Comparison of ENCODE assay signal across 12 mouse cellular contexts in genomic region chr4:132809621-132810020, GRCm38 (mm10). TPM values are rescaled to one million over a fixed set of nuclear protein-coding genes. Genes with fewer than 3 reads are reported as not detected.
DNase-seq lines count a peak whose midpoint lies in the region; ATAC-seq and TF ChIP-seq lines count a peak whose summit lies in the region.
"Had no signal": no experiment of that assay in that cellular context is flagged by ENCODE, and none has a peak within 500 bp of the region (broad histone marks: within the 10 kb centered on the region; RNA-seq: fewer than 3 reads in every experiment).

No protein-coding gene starts in this region.

- no peaks in the 10 kb centered on the region for H3K27me3 ChIP-seq in spleen, adult 2 months (ENCODE audit: control insufficient read depth, insufficient read depth, low read length)
- no peaks in the 10 kb centered on the region for H3K27me3 ChIP-seq in liver, embryonic 11.5 days (replicated peaks; ENCODE audit: control insufficient read depth, insufficient read depth, low read length)
- H3K27me3 ChIP-seq in thymus, adult 2 months (ENCODE audit: control insufficient read depth, insufficient read depth, low read length) = no peaks in the 10 kb centered on the region
- H3K27me3 ChIP-seq: limb, embryonic 13.5 days had no signal

- no peak for ATAC-seq in liver, embryonic 11.5 days (replicated peaks; ENCODE audit: low FRiP score)

- TF ChIP-seq CTCF in spleen, adult 2 months (IDR thresholded peaks at IDR 0.05; ENCODE audit: extremely low read depth, insufficient read depth, insufficient read length, insufficient replicate concordance) = no peak
- TF ChIP-seq CTCF in thymus, adult 2 months (IDR thresholded peaks at IDR 0.05; ENCODE audit: borderline replicate concordance, control insufficient read depth, extremely low read depth, insufficient read depth, low read length, poor library complexity) = no peak

- peak; percentile 28 for DNase-seq in heart, adult 8-10 months (ENCODE audit: low spot score)
- DNase-seq in heart, postnatal 25 days (ENCODE audit: low spot score) = no peak
- DNase-seq in spleen, adult 2 months (ENCODE audit: low read depth in 1 of 2, low spot score in 2 of 2) = no peak
- no peak for DNase-seq in spleen, postnatal 4 days (ENCODE audit: low spot score in 2 of 2)
- DNase-seq in liver, embryonic 11.5 days (ENCODE audit: low spot score) = no peak
- no peak for DNase-seq in thymus, adult 2 months
- DNase-seq in ovary, adult 18-20 months (ENCODE audit: low spot score) = no peak
- DNase-seq in thymus, postnatal 25 days = no peak
- DNase-seq: cerebellum, postnatal 10 days; kidney, adult 8-10 months had no signal

- peaks cover 24% of the 10 kb centered on the region for H3K4me1 ChIP-seq in spleen, adult 2 months (ENCODE audit: control insufficient read depth, insufficient read depth, insufficient read length)
- peaks cover 3% of the 10 kb centered on the region; the same call in 1 of the 2 replicates for H3K4me1 ChIP-seq in liver, embryonic 11.5 days (replicated peaks; ENCODE audit: control insufficient read depth, insufficient read depth, low read length)
- peaks cover 11% of the 10 kb centered on the region for H3K4me1 ChIP-seq in thymus, adult 2 months (replicated peaks; ENCODE audit: control insufficient read depth, insufficient read depth, low read length)
- H3K4me1 ChIP-seq: limb, embryonic 13.5 days; midbrain, embryonic 10.5 days had no signal

- H3K4me2 ChIP-seq in liver, embryonic 11.5 days = no peak overlapping the region
- H3K4me2 ChIP-seq: limb, embryonic 13.5 days had no signal

- 65% methylated on average over 5 of the region's 5 CpGs for WGBS in spleen, adult 2 months
- WGBS in liver, embryonic 11.5 days = 72% methylated on average over 5 of the region's 5 CpGs
- 74% methylated on average over 5 of the region's 5 CpGs for WGBS in thymus, adult 2 months

- H3K27ac ChIP-seq in spleen, adult 2 months (ENCODE audit: insufficient read depth, low read length) = peak overlapping the region; percentile 2; the same call in 1 of the 2 replicates
- 0 out of 2 replicates have a peak overlapping the region, but pooled peaks have one; percentile 8 for H3K27ac ChIP-seq in liver, embryonic 11.5 days (ENCODE audit: low read depth, low read length)
- H3K27ac ChIP-seq in thymus, adult 2 months (ENCODE audit: control insufficient read depth, insufficient read depth, low read length) = no peak overlapping the region
- H3K27ac ChIP-seq: limb, embryonic 13.5 days; midbrain, embryonic 10.5 days had no signal

- H3K4me3 ChIP-seq in spleen, adult 2 months (ENCODE audit: extremely low read depth, insufficient read depth, insufficient read length) = no peak overlapping the region
- no peak overlapping the region for H3K4me3 ChIP-seq in liver, embryonic 11.5 days (ENCODE audit: low read depth, low read length)
- no peak overlapping the region for H3K4me3 ChIP-seq in thymus, adult 2 months (ENCODE audit: control insufficient read depth, insufficient read depth, low read length)
- H3K4me3 ChIP-seq: limb, embryonic 13.5 days; midbrain, embryonic 10.5 days had no signal

- TF ChIP-seq POLR2A in spleen, adult 2 months (IDR thresholded peaks at IDR 0.05; ENCODE audit: low read depth, low read length) = no peak
- TF ChIP-seq POLR2A in thymus, adult 2 months (IDR thresholded peaks at IDR 0.05; ENCODE audit: control insufficient read depth, extremely low read depth, insufficient read depth, low read length, poor library complexity) = no peak

- H3K9me3 ChIP-seq in liver, embryonic 11.5 days (ENCODE audit: control insufficient read depth, low read length) = no peaks in the 10 kb centered on the region; the same call in 1 of the 2 replicates

- H3K36me3 ChIP-seq in spleen, adult 2 months (ENCODE audit: control insufficient read depth, insufficient read depth, low read length) = no peaks in the 10 kb centered on the region
- no peaks in the 10 kb centered on the region for H3K36me3 ChIP-seq in liver, embryonic 11.5 days (ENCODE audit: control insufficient read depth, insufficient read depth, low read length)
- no peaks in the 10 kb centered on the region for H3K36me3 ChIP-seq in thymus, adult 2 months (ENCODE audit: control insufficient read depth, insufficient read depth, low read length)
- H3K36me3 ChIP-seq: limb, embryonic 13.5 days; midbrain, embryonic 10.5 days had no signal

- no peak overlapping the region for H3K9ac ChIP-seq in liver, embryonic 11.5 days (ENCODE audit: low read depth, low read length)
- H3K9ac ChIP-seq: limb, embryonic 13.5 days had no signal

- intact Hi-C loops in heart, postnatal 25 days (cut with DNase I) = no loop called here

RNA-seq across cellular contexts. Expression of gene Themis2, which starts 13.4 kb away (rescaled TPM):
- total RNA-seq in heart, adult 8-10 months (2022) = 1 to 10 TPM; 1.4 to 1.9 (median 1.6) TPM
- 1 to 10 TPM; 1.9 to 2.0 TPM for total RNA-seq in heart, postnatal 25 days (2021)
- polyA plus RNA-seq in spleen, adult 2 months (2012; rRNA removed) = 55.0 and 68.8 TPM in 2 replicates
- 2.7 and 3.3 TPM in 2 replicates for polyA plus RNA-seq in liver, embryonic 11.5 days (2014; fragmentation: Nextera tagmentation; extraction: Ambion mirVana)
- polyA plus RNA-seq in thymus, adult 2 months (2012; rRNA removed) = 9.9 and 11.4 TPM in 2 replicates

RNA-seq across cellular contexts. Expression of gene Ppp1r8, which starts 33.3 kb away (rescaled TPM):
- total RNA-seq in heart, adult 8-10 months (2022) = 10 to 100 TPM; 16.3 to 22.2 (median 20.7) TPM
- 10 to 100 TPM; 16.8 to 20.7 TPM for total RNA-seq in heart, postnatal 25 days (2021)
- 21.3 and 25.0 TPM in 2 replicates for polyA plus RNA-seq in spleen, adult 2 months (2012; rRNA removed)
- 44.0 and 50.5 TPM in 2 replicates for polyA plus RNA-seq in liver, embryonic 11.5 days (2014; fragmentation: Nextera tagmentation; extraction: Ambion mirVana)
- 65.9 and 74.4 TPM in 2 replicates for polyA plus RNA-seq in thymus, adult 2 months (2012; rRNA removed)

RNA-seq across cellular contexts. Expression of gene Rpa2, which starts 41.5 kb away (rescaled TPM):
- total RNA-seq in heart, adult 8-10 months (2022) = 10 to 100 TPM; 10.3 to 15.6 (median 12.6) TPM
- 10 to 100 TPM; 10.3 to 12.5 TPM for total RNA-seq in heart, postnatal 25 days (2021)
- polyA plus RNA-seq in spleen, adult 2 months (2012; rRNA removed) = 15.4 and 19.9 TPM in 2 replicates
- polyA plus RNA-seq in liver, embryonic 11.5 days (2014; fragmentation: Nextera tagmentation; extraction: Ambion mirVana) = 156 and 165 TPM in 2 replicates
- 52.5 and 61.4 TPM in 2 replicates for polyA plus RNA-seq in thymus, adult 2 months (2012; rRNA removed)

RNA-seq across cellular contexts. Expression of gene Smpdl3b, which starts 52.6 kb away (rescaled TPM):
- under 1 TPM; 0.34 to 0.94 (median 0.59) TPM for total RNA-seq in heart, adult 8-10 months (2022)
- total RNA-seq in heart, postnatal 25 days (2021) = under 1 TPM; 0.36 to 0.94 TPM
- polyA plus RNA-seq in spleen, adult 2 months (2012; rRNA removed) = 1.5 and 4.2 TPM in 2 replicates
- polyA plus RNA-seq in liver, embryonic 11.5 days (2014; fragmentation: Nextera tagmentation; extraction: Ambion mirVana) = 2.9 and 3.2 TPM in 2 replicates
- 1.5 and 2.3 TPM in 2 replicates for polyA plus RNA-seq in thymus, adult 2 months (2012; rRNA removed)
